Mouse (Mus musculus) embryonic facial prominence, embryonic 11.5 days (tissue): Measurements from ENCODE around the gene Psmd8. TPM values are rescaled to one million over a fixed set of nuclear protein-coding genes. Genes with fewer than 3 reads are reported as not detected.

ENCODE experiments used
- ATAC-seq: fragments of 200-750 bp; cut with Nextera tagmentation; replicated peaks from 2 replicates; pipeline ENCODE4 v1.8.0; 2017; ENCODE audit warnings: low read depth; ENCODE audit not compliant: insufficient number of reproducible peaks, low FRiP score, low TSS enrichment
- DNase-seq: peaks from one replicate; pipeline ENCODE4 v3.0.0-alpha.2; 2015; ENCODE audit warnings: low spot score
- H3K27ac ChIP-seq: fragments of 300-500 bp; sonication (generic); replicated peaks from 2 replicates; pipeline ENCODE4 v1.5.1; 2014; ENCODE audit warnings: mild to moderate bottlenecking, low read depth, low read length, control low read depth
- H3K27me3 ChIP-seq: fragments of 300-500 bp; sonication (generic); 2 replicates; pipeline ENCODE4 v1.6.1; 2014; ENCODE audit warnings: mild to moderate bottlenecking, low read length, moderate library complexity, mixed read lengths; ENCODE audit not compliant: control insufficient read depth, insufficient read depth
- H3K36me3 ChIP-seq: fragments of 300-500 bp; sonication (generic); replicated peaks from 2 replicates; pipeline ENCODE4 v1.6.1; 2014; ENCODE audit warnings: low read depth, mild to moderate bottlenecking, low read length, moderate library complexity, mixed read lengths; ENCODE audit not compliant: control insufficient read depth, insufficient read depth
- H3K4me1 ChIP-seq: fragments of 300-500 bp; sonication (generic); 2 replicates; pipeline ENCODE4 v1.6.1; 2014; ENCODE audit warnings: low read length, mixed read lengths; ENCODE audit not compliant: control insufficient read depth, insufficient read depth
- H3K4me2 ChIP-seq: fragments of 300-500 bp; sonication (generic); 2 replicates; pipeline ENCODE4 v1.6.1; 2014; ENCODE audit warnings: low read depth, mild to moderate bottlenecking, control low read depth, low read length, moderate library complexity
- H3K4me3 ChIP-seq: fragments of 300-500 bp; sonication (generic); 2 replicates; pipeline ENCODE4 v1.5.1; 2014; ENCODE audit warnings: low read depth, low read length, control low read depth
- H3K9ac ChIP-seq: fragments of 300-500 bp; sonication (generic); replicated peaks from 2 replicates; pipeline ENCODE4 v1.6.1; 2014; ENCODE audit warnings: mild to moderate bottlenecking, control low read depth, low read length
- H3K9me3 ChIP-seq: fragments of 300-500 bp; sonication (generic); replicated peaks from 2 replicates; pipeline ENCODE4 v1.6.1; 2016; ENCODE audit warnings: mild to moderate bottlenecking, low read length, inconsistent platforms, mixed read lengths; ENCODE audit not compliant: control insufficient read depth
- whole genome bisulfite sequencing: fragments of 180-500 bp; shearing (Covaris S2); extraction: QIAGEN DNeasy Blood & Tissue Kit; methylation state at CpG from one replicate; pipeline ENCODE4 v1.1.7; 2014; 5-methylcytosine and 5-hydroxymethylcytosine counted together
- polyA plus RNA-seq: library from polyadenylated mRNA; unstranded; fragments of >200 nt; fragmentation: Nextera tagmentation; extraction: Ambion mirVana; gene quantifications from 2 replicates; pipeline ENCODE4 v1.2.1, GENCODE M21; 2014

The Psmd8 gene
- polyA plus RNA-seq, 1 experiment from 2014 or later: 321 TPM

DNA sequence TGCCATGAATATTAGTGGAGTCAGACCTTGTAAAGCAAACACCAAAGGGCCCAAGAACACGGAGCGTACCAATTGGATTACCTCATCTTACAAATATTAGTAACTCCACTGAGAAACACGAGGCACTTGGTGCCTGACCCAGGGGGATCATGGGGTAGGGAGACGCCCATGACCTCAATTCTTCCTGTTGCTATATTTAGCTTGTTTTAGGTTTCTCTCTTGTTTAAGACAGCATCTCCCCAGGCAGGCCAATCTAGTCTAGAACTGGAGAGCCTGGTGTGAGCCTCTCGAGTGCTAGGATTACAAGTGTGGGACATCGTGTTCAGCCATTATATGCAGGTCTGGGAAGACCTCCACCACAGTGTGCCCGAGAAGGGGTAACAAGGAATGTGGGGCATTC lies 1.2 kb downstream of the Psmd8 start:
- ATAC-seq: no peak
- no peaks in the 10 kb centered on the region for H3K9me3 ChIP-seq
- peak overlapping the region; percentile 70 for H3K4me2 ChIP-seq
- H3K9ac ChIP-seq: peak overlapping the region; percentile 74
- 54% methylated on average over 7 of the region's 7 CpGs for WGBS
- H3K27me3 ChIP-seq: no peaks in the 10 kb centered on the region
- H3K4me3 ChIP-seq: peak overlapping the region; percentile 72
- H3K27ac ChIP-seq: no peak overlapping the region
- H3K36me3 ChIP-seq: peaks cover 13% of the 10 kb centered on the region
- H3K4me1 ChIP-seq: no peaks in the 10 kb centered on the region; the same call in 1 of the 2 replicates
- no peak for DNase-seq

DNA sequence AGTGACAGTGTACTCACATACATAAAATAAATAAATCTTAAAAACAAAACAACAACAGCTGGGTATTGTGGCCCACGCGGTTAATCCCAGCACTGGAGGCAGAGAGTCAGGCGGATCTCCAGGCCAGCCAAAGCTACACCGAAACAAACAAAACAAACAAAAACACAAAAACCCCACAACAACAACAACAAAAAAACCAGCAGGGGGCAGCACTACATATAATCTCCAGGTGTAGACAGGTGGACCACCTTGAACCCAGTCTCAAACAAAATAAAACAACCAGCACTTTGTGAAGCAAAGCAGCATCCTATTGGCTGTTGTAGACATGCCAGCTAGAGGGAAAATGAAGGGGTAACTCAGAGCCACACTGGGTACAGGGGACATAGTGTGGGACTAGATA lies 2.4 kb downstream of the Psmd8 start:
- Histone ChIP-seq H3K4me1 (no peaks in the 10 kb centered on the region; the same call in 1 of the 2 replicates), H3K36me3 (peaks cover 14% of the 10 kb centered on the region), H3K27me3 (peaks cover 6% of the 10 kb centered on the region), H3K27ac (no peak overlapping the region), H3K4me2 (no peak overlapping the region), H3K9me3 (no peaks in the 10 kb centered on the region), H3K9ac (no peak overlapping the region), H3K4me3 (no peak overlapping the region)
- no peak for DNase-seq
- ATAC-seq: no peak
- WGBS: 92% methylated on average over 4 of the region's 4 CpGs

DNA sequence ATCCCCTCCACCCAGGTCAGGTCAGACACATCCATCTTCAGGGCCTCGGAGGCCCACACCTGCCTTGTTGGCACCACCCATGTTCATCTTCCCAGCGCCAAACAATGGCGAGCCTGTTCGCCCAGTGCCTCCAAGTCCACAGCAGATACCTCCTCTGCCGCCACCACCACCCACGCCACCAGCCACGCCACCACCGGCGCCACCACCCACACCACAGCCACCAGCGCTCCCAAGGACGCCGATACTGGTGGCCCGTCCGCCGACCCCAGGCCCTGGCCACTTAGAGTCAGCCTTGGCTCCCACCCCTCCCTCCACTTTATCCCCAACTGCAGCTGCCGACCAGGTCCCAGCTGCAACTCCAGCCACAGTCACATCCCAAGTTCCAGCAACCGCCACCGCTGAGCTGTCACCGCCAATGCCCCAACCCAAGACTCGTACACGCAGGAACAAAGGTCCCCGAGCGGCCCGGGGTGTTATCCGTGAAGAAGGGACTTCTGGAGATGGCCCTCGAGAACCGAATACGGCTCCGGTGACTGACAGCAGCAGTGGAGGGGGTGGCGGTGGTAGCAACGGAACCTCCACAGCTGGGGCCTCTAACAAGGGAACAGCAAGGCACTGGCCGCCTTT lies 8.0 kb downstream of the Psmd8 start:
- DNase-seq: no peak
- Histone ChIP-seq H3K27ac (no peak overlapping the region), H3K27me3 (peaks cover 29% of the 10 kb centered on the region), H3K9me3 (no peaks in the 10 kb centered on the region), H3K9ac (no peak overlapping the region), H3K4me2 (no peak overlapping the region), H3K4me1 (peaks cover 9% of the 10 kb centered on the region), H3K4me3 (no peak overlapping the region), H3K36me3 (peaks cover 14% of the 10 kb centered on the region)
- ATAC-seq: no peak
- 25% methylated on average over 31 of the region's 32 CpGs for WGBS

DNA sequence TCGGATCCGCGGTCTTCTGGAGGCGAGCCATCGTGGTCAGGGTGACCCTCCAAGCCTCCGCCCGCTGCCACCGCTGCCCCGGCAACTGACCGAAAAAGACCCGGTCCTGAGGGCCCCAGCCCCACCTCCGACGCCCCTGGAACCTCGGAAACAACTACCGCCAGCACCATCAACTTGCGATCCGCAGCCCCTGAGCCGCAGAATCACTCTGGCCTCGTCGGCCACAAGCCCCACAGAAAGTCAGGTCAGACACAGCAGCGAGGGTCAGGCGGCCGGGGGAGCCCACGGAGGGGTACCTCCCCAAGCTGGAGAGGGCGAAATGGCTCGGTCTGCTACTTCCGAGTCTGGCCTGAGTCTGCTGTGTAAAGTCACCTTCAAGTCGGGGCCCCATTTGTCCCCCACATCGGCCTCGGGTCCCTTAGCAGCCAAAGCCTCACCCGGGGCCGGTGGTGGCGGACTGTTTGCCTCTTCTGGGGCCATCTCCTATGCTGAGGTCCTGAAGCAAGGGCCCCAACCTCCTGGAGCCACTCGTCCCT lies 8.9 kb downstream of the Psmd8 start:
- Histone ChIP-seq H3K36me3 (peaks cover 14% of the 10 kb centered on the region), H3K9me3 (no peaks in the 10 kb centered on the region), H3K4me3 (peak overlapping the region; percentile 49), H3K27me3 (peaks cover 29% of the 10 kb centered on the region), H3K4me2 (peak overlapping the region; percentile 48), H3K4me1 (peaks cover 9% of the 10 kb centered on the region), H3K9ac (peak overlapping the region; percentile 55), H3K27ac (no peak overlapping the region)
- DNase-seq (no peak), ATAC-seq (no peak)
- WGBS: 7% methylated on average over 34 of the region's 34 CpGs

DNA sequence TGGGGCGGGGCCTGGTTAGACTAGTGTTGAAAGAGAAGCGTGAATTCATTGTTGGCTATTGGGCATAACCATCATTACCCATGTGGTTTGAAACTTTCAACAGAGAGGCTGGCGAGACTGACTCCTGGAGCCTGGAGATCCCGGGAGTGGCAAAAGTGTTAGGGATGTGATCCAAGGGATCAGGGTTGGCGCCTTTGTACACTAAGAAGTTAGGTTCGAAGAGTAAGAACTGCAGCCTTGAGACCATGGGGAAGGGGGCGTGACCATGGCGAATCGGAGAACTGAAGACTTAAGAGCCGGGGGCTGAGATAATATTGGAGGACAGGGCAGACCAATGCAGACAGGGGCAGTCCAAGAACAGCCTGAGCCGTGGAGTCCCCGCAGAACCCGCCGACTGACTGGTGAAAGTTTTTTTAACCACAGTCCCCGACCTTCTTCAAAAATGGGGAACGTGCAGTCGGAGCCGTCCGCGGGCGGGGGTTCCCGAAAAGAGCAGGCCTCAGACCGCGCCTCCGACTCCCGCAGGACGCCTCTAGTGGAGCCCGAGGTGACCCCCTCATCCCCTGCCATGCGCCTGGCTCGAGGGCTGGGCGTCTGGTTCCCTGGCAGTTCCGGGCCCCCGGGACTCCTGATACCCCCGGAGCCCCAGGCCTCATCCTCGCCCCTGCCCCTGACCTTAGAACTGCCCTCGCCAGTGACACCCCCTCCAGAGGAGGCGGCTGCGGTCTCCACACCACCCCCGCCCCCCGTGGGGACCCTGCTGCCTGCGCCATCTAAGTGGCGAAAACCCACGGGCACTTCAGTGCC lies 9.5 kb downstream of the Psmd8 start:
- WGBS: 2% methylated on average over 40 of the region's 43 CpGs
- Histone ChIP-seq H3K9ac (peak overlapping the region; percentile 55), H3K27me3 (peaks cover 29% of the 10 kb centered on the region), H3K27ac (no peak overlapping the region), H3K4me3 (peak overlapping the region; percentile 49), H3K4me2 (peak overlapping the region; percentile 48), H3K36me3 (peaks cover 11% of the 10 kb centered on the region), H3K4me1 (peaks cover 9% of the 10 kb centered on the region), H3K9me3 (no peaks in the 10 kb centered on the region)
- ATAC-seq (no peak), DNase-seq (peak; percentile 54)

DNA sequence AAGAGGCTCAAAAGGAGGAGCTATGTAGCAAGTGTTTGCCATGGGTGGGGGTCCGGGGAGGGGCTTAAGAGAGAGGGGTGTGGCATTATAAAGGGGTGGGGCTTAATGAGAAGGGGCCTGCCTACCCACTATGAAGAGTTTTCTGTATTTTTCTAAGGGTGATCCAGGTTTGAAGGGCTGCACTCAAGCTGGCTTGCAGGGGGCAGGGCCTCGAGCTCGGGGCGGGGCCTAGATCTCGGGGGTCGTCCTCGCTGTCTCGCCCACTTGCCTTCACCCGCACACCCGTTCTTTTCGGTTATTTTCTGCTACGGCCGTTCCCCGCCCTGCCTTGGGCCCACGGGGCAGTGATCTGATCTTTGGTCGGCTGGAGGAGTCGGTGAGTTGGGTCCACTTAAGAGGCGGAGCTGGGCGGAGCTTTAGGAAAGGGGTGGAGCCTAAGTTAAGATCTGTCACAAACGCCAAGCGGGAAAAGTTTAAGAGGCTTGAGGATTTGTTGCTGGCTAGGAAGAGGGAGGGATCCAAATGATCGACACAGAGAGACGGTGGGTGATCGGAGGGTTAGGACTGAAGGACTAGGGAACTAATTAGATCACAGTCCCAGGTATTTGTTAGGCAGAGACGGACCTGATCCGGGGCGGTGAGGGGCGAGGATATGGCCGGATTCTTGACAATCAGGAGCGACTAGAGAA lies 10.3 kb downstream of the Psmd8 start, which contains the start of the genes Ggn and Spred3:
Gene Ggn (plus strand): TSS at position 145 of the 689 bp plus-strand sequence.
Gene Spred3 (minus strand): TSS at position 346 of the 689 bp plus-strand sequence.
- Histone ChIP-seq H3K27ac (peak within 1 kb of the TSS; percentile 48), H3K36me3 (peaks cover 5% of the 10 kb centered on the region), H3K27me3 (peaks cover 29% of the 10 kb centered on the region), H3K4me2 (peak within 1 kb of the TSS; percentile 48), H3K4me1 (peaks cover 9% of the 10 kb centered on the region), H3K9ac (peak within 1 kb of the TSS; percentile 55), H3K4me3 (peak within 1 kb of the TSS; percentile 49), H3K9me3 (no peaks in the 10 kb centered on the region)
- WGBS: under 1% methylated on average over 30 of the region's 30 CpGs
- peak; percentile 81 for DNase-seq
- peak; percentile 30 for ATAC-seq

DNA sequence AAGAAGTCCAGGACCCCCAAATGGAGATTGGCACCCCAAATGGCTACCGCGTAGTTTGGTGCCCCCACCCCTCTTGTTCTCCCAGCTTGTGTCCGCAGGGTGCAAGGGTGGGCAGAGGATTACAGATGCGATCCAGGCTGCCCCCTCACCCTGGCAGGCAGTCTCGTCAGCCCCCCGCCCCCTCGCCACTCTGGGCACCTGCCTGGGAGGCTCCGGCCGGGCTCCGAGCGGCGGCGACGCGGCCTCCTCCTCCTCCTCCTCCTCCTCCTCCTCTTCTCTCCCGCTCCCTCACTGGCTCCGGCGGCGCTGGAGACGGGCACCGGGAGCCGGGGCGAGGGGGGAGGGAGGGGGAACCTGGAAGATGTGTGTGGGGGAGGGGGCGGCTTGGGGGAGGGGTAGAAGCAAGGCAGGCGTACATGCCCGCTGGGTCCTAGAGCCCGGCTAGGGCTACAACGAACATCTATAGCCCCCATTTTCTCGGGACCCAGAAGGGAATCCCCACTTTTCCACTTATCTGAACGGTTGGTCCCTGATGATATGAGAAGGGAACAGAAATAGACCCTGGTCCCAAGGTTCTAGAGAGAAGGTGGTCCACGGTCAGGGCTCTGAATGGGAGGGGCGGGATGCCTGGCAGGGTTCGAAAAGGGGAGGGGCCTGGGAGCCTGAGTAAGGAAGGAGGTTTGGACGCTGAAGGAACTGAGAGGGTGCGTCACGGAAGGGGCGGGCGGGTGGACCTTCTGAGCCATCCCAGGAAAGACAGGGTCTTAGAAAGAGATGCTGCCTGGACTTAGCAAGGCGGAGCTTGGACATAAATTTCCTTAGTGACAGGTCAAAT lies 11.1 kb downstream of the Psmd8 start:
- peaks cover 2% of the 10 kb centered on the region for H3K36me3 ChIP-seq
- H3K27me3 ChIP-seq: peaks cover 29% of the 10 kb centered on the region
- WGBS: under 1% methylated on average over 33 of the region's 39 CpGs
- peak; percentile 77 for ATAC-seq
- H3K9me3 ChIP-seq: no peaks in the 10 kb centered on the region
- H3K4me2 ChIP-seq: peak overlapping the region; percentile 48
- peaks cover 9% of the 10 kb centered on the region for H3K4me1 ChIP-seq
- H3K27ac ChIP-seq: peak overlapping the region; percentile 48
- peak overlapping the region; percentile 49 for H3K4me3 ChIP-seq
- peak; percentile 90 for DNase-seq
- H3K9ac ChIP-seq: peak overlapping the region; percentile 55
